ENCODE assay signal across 9 mouse cellular contexts in the genomic region with DNA sequence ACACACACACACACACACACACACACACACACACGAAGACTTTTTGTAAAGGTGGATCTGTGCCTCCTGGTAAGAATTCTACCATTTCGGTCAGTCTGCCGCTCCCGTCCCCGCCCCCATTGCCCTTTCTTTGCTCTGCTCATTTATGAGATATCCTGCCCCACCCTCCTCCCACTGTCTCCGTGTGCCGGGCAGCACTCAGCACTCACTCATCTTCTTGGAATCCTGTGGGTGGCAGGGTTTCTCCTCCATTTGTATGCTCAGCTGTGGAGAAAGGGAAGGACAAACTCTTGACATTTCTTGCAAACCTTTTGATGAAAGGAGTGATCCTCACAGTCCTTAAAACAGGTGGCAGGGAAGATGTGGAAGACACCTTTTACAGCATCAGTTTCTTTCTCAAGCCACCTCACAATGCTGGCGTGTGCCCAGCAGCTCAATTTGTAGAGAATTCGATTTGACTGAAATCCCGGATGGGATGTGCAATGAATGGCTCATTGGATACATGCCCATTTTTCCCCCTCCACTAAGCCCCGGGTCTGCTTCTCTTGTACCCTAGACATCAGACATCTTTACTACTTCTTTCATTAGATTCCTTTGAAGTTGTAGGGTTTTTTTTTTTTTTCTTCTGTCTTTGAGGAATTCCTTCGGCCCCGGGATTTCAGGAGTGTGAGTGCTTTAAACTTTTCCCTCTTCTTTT.
DNase-seq lines count a peak whose midpoint lies in the region; ATAC-seq lines count a peak whose summit lies in the region.
"Had no signal": no experiment of that assay in that cellular context is flagged by ENCODE, and none has a peak within 500 bp of the region (broad histone marks: within the 10 kb centered on the region; RNA-seq: fewer than 3 reads in every experiment).

No protein-coding gene starts in this region.

- intact Hi-C loops in left cerebral cortex, postnatal 4 days (cut with DNase I) = no loop called here
- intact Hi-C loops in left cerebral cortex, postnatal 36 days (cut with DNase I) = no loop called here
- intact Hi-C loops in heart, postnatal 25 days (cut with DNase I) = no loop called here

- ATAC-seq in forebrain, embryonic 12.5 days (ENCODE audit: low FRiP score) = no peak
- ATAC-seq in inflammation-experienced regulatory T-cells, adult 6 months = no peak

- H3K27ac ChIP-seq in forebrain, embryonic 12.5 days = no peak overlapping the region
- H3K27ac ChIP-seq in forebrain, embryonic 10.5 days = no peak overlapping the region

- no peaks in the 10 kb centered on the region for H3K27me3 ChIP-seq in forebrain, embryonic 12.5 days
- H3K27me3 ChIP-seq in forebrain, embryonic 10.5 days (ENCODE audit: poor library complexity, severe bottlenecking) = no peaks in the 10 kb centered on the region

- H3K9me3 ChIP-seq in forebrain, embryonic 12.5 days = no peaks in the 10 kb centered on the region
- no peaks in the 10 kb centered on the region; the same call in 1 of the 2 replicates for H3K9me3 ChIP-seq in forebrain, embryonic 10.5 days

- no peak overlapping the region for H3K4me3 ChIP-seq in forebrain, embryonic 12.5 days (replicated peaks)
- no peak overlapping the region for H3K4me3 ChIP-seq in forebrain, embryonic 10.5 days

- 71% methylated on average over 13 of the region's 13 CpGs for WGBS in forebrain, embryonic 12.5 days
- 90% methylated on average over 13 of the region's 13 CpGs for WGBS in forebrain, embryonic 10.5 days

- H3K36me3 ChIP-seq in forebrain, embryonic 12.5 days (replicated peaks) = no peaks in the 10 kb centered on the region
- H3K36me3 ChIP-seq in forebrain, embryonic 10.5 days (replicated peaks) = no peaks in the 10 kb centered on the region

- no peaks in the 10 kb centered on the region for H3K4me1 ChIP-seq in forebrain, embryonic 12.5 days
- H3K4me1 ChIP-seq in forebrain, embryonic 10.5 days = no peaks in the 10 kb centered on the region

- 0 out of 2 replicates have a peak overlapping the region, but pooled peaks have one; percentile 3 for H3K4me2 ChIP-seq in forebrain, embryonic 12.5 days

- H3K9ac ChIP-seq in forebrain, embryonic 12.5 days = no peak overlapping the region

- no peak for DNase-seq in forebrain, embryonic 10.5 days (ENCODE audit: extremely low spot score, low spot score)
- peak; percentile 37 for DNase-seq in left cerebral cortex, postnatal 4 days
- no peak for DNase-seq in left cerebral cortex, postnatal 36 days (ENCODE audit: low spot score in 2 of 2)
- DNase-seq in ZHBTc4 (ENCODE audit: low read depth, low spot score) = peak; percentile 14
- peak; percentile 79 for DNase-seq in lung, postnatal 10 days
- DNase-seq in heart, postnatal 25 days (ENCODE audit: low spot score) = no peak
- DNase-seq: cerebellum, postnatal 36 days had no signal

Comparison
In these comparisons a context has a peak if more than half of its experiments do, and no peak if none do; other contexts are left out.
1. DNase-seq: peak in left cerebral cortex, postnatal 4 days (single experiment), ZHBTc4 (single experiment) and lung, postnatal 10 days (single experiment); none in forebrain, embryonic 10.5 days (single experiment), left cerebral cortex, postnatal 36 days (0 of 2) and heart, postnatal 25 days (single experiment).